Mouse (Mus musculus) activated CD4-positive, CD25-positive, alpha-beta regulatory T cell (primary cell): ENCODE measurements around the gene Cwf19l2. TPM values are rescaled to one million over a fixed set of nuclear protein-coding genes. Genes with fewer than 3 reads are reported as not detected.

ENCODE experiments used
- polyA plus RNA-seq, 2 experiments: library from polyadenylated mRNA; unstranded; fragments of 100-300 nt; shearing (Covaris generic); gene quantifications; one replicate each; pipeline ENCODE4 v1.2.1; 2017

Cwf19l2 gene
- polyA plus RNA-seq, result 10 to 100 TPM; 18.3 to 19.7 TPM

GRCm38 (mm10) chr9:3403251-3404208, at the start of gene Cwf19l2:
Gene Cwf19l2, plus strand, starts transcription at chr9:3403592.

Other genes starting within 250 kb of the Cwf19l2 start
- gene Alkbh8, start 68.5 kb upstream of the Cwf19l2 start, polyA plus RNA-seq, result 10 to 100 TPM; 14.6 to 20.9 TPM
- under 1 TPM in 1 of 2 experiments, not detected in 1; 0.10 TPM for gene Gucy1a2, start 129.2 kb downstream of the Cwf19l2 start, polyA plus RNA-seq